Mouse (Mus musculus) limb, embryonic 14.5 days (tissue): ENCODE measurements at regions not wholly inside any gene's neighbourhood (a gene's known extent, or its start where the extent isn't known, plus 50 kb on each side); places are given as distances from the start of the nearest gene placed in this dataset.

Experiments
- ATAC-seq: fragments of 200-750 bp; cut with Nextera tagmentation; 2 replicates; pipeline ENCODE4 v1.8.0; 2017; ENCODE audit warnings: low read depth, moderate number of reproducible peaks, moderate TSS enrichment; ENCODE audit not compliant: low FRiP score
- DNase-seq: peaks from one replicate; pipeline ENCODE4 v3.0.0-alpha.2; 2015; ENCODE audit warnings: low spot score
- H3K27ac ChIP-seq: fragments of 300-500 bp; sonication (generic); replicated peaks from 2 replicates; pipeline ENCODE4 v1.5.1; 2014; ENCODE audit warnings: low read depth, mild to moderate bottlenecking, low read length, moderate library complexity, mixed read lengths
- H3K27me3 ChIP-seq: fragments of 300-500 bp; sonication (generic); 2 replicates; pipeline ENCODE4 v1.6.1; 2014; ENCODE audit warnings: low read length, mixed read lengths; ENCODE audit not compliant: control insufficient read depth, insufficient read depth
- H3K36me3 ChIP-seq: fragments of 300-500 bp; sonication (generic); 2 replicates; pipeline ENCODE4 v1.6.1; 2014; ENCODE audit warnings: mild to moderate bottlenecking, low read length, moderate library complexity, mixed read lengths; ENCODE audit not compliant: control insufficient read depth, insufficient read depth
- H3K4me1 ChIP-seq: fragments of 300-500 bp; sonication (generic); 2 replicates; pipeline ENCODE4 v1.6.1; 2014; ENCODE audit warnings: antibody characterized with exemption, low read length, mixed read lengths; ENCODE audit not compliant: control insufficient read depth, insufficient read depth
- H3K4me2 ChIP-seq: fragments of 300-500 bp; sonication (generic); replicated peaks from 2 replicates; pipeline ENCODE4 v1.6.1; 2014; ENCODE audit warnings: low read depth, mild to moderate bottlenecking, low read length, moderate library complexity; ENCODE audit not compliant: severe bottlenecking
- H3K4me3 ChIP-seq: fragments of 300-500 bp; sonication (generic); replicated peaks from 2 replicates; pipeline ENCODE4 v1.5.1; 2014; ENCODE audit warnings: low read length
- H3K9ac ChIP-seq: fragments of 300-500 bp; sonication (generic); 2 replicates; pipeline ENCODE4 v1.6.1; 2014; ENCODE audit warnings: mild to moderate bottlenecking, low read depth, low read length, moderate library complexity; ENCODE audit not compliant: severe bottlenecking
- H3K9me3 ChIP-seq: fragments of 300-500 bp; sonication (generic); 2 replicates; pipeline ENCODE4 v1.6.1; 2016; ENCODE audit warnings: low read length; ENCODE audit not compliant: control insufficient read depth
- POLR2A ChIP-seq: fragments of 200-500 bp; IDR thresholded peaks from 2 replicates; pipeline ENCODE4 v1.8.0; 2012; ENCODE audit warnings: inconsistent platforms, mild to moderate bottlenecking, moderate library complexity, borderline replicate concordance; ENCODE audit not compliant: insufficient read depth, insufficient read length; ENCODE audit errors: extremely low read depth
- WGBS: fragments of 180-500 bp; shearing (Covaris S2); extraction: QIAGEN DNeasy Blood & Tissue Kit; methylation state at CpG from one replicate; pipeline ENCODE4 v1.1.7; 2014; 5-methylcytosine and 5-hydroxymethylcytosine counted together

DNA sequence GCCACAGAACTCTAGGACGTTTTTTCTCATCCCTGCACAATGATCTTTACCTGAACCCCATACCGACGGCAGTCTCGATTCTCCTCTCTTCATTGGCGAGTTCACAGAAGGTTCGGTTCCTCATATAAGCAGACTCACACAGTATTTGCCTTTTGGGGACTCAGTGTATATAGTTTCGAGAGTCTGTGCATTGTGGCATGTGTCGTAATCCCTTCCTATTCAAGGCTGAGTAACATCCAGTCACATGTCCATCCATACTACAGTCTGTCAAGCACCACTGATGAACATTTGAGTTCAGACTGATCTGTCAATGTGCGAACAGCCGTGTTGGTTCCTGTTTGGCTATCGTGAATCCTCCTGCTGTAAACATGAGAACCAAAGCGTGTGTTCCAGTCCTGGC, 156.6 kb downstream of the Tgfb2 start:
- DNase-seq (no peak), ATAC-seq (no peak)
- H3K4me1 ChIP-seq: peaks cover 9% of the 10 kb centered on the region
- no peak overlapping the region for H3K4me3 ChIP-seq
- TF ChIP-seq POLR2A: no peak
- H3K9me3 ChIP-seq: no peaks in the 10 kb centered on the region
- WGBS: 92% methylated on average over 12 of the region's 12 CpGs
- H3K27ac ChIP-seq: no peak overlapping the region
- H3K9ac ChIP-seq: no peak overlapping the region
- H3K36me3 ChIP-seq: no peaks in the 10 kb centered on the region
- H3K27me3 ChIP-seq: no peaks in the 10 kb centered on the region
- H3K4me2 ChIP-seq: no peak overlapping the region

DNA sequence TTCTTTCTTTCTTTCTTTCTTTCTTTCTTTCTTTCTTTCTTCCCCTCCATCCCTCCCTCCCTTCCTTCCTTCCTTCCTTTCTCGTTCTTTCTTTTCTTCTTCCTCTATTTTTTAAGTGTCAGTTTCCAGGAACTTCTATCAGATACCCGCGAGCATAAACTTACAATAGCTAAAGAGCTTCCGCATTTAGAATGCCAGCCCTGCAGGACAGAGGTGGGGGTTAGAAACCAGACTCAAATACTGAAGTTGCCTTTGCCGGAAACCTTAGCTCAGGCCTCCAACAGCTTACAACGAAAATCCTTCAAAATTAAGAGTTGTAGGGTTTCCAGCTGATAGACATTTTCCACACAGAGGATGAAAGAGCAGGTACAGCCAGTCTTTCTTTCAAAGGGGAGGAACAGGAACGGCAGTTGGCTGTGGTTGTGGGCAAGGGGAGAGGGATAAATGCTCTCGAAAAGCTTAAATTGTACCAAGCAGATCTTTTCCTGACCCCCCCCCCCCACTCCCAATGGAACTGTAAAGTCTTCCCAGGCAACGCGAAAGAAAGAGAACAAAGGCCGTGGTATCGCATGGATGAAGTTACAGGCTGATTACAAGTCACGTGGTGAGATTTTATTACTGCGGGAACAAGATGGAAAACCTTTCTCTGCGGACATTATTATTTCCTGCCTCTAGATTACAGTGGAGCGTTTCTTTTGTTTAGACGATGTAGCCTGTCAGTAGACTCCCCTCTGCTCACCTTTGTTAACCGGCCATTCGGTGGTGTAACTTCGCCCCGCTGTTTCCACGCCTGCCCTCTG, 159.2 kb downstream of the Tgfb2 start:
- H3K27me3 ChIP-seq: no peaks in the 10 kb centered on the region
- 35% methylated on average over 22 of the region's 22 CpGs for WGBS
- ATAC-seq: peak; percentile 75; the same call in 1 of the 2 replicates
- H3K4me2 ChIP-seq: peak overlapping the region; percentile 40
- no peaks in the 10 kb centered on the region for H3K9me3 ChIP-seq
- H3K9ac ChIP-seq: no peak overlapping the region
- no peak for TF ChIP-seq POLR2A
- DNase-seq: peak; percentile 61
- H3K4me1 ChIP-seq: peaks cover 9% of the 10 kb centered on the region
- H3K36me3 ChIP-seq: no peaks in the 10 kb centered on the region
- H3K27ac ChIP-seq: peak overlapping the region; percentile 75
- no peak overlapping the region for H3K4me3 ChIP-seq

DNA sequence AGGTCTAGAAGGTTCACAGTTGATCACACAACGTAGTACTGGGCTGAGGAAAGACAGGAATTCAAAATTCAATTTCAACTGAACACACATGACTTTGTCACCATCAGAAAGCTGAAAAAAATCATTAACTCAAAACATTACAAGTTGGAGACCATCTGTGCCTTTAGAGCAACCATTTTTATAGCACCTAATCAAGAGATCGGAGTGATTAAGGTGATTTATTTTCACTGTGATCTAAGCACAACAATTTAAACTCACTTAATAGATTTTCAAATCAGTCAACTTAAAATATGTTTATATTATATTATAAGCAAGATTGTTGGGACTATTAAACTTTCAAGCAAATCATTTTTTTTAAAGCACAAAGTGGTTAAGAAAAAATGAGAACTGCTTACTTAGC, 165.7 kb downstream of the Tgfb2 start:
- Histone ChIP-seq H3K4me1 (no peaks in the 10 kb centered on the region), H3K36me3 (no peaks in the 10 kb centered on the region), H3K27ac (no peak overlapping the region), H3K9ac (no peak overlapping the region), H3K4me3 (no peak overlapping the region), H3K4me2 (no peak overlapping the region), H3K9me3 (no peaks in the 10 kb centered on the region), H3K27me3 (no peaks in the 10 kb centered on the region)
- 85% methylated on average over 2 of the region's 2 CpGs for WGBS
- no peak for TF ChIP-seq POLR2A
- no peak for DNase-seq
- ATAC-seq: no peak

DNA sequence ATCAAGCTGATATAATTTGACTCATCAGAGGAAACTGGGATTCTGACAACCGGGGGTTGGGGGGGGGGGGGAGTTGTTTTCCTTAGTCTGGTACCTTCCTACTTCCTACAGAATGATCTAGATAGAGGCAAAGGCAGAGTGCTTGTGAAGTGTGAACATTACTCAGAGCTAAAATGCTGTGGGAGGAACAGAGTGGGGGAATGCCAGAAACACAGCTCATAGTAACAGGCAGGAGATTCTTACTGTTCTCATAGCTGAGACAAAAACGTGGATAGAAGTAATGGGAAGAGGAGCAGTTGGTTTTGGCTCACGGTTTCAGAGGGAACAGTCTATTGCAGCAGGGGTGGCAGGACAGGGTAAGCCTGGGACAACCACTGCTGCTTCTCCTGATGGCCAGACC, 167.6 kb downstream of the Tgfb2 start:
- DNase-seq (no peak), ATAC-seq (no peak)
- Histone ChIP-seq H3K4me3 (no peak overlapping the region), H3K27me3 (no peaks in the 10 kb centered on the region), H3K4me1 (no peaks in the 10 kb centered on the region), H3K36me3 (no peaks in the 10 kb centered on the region), H3K4me2 (no peak overlapping the region), H3K9ac (no peak overlapping the region), H3K27ac (no peak overlapping the region), H3K9me3 (no peaks in the 10 kb centered on the region)
- WGBS: 81% methylated on average over 3 of the region's 3 CpGs
- no peak for TF ChIP-seq POLR2A

DNA sequence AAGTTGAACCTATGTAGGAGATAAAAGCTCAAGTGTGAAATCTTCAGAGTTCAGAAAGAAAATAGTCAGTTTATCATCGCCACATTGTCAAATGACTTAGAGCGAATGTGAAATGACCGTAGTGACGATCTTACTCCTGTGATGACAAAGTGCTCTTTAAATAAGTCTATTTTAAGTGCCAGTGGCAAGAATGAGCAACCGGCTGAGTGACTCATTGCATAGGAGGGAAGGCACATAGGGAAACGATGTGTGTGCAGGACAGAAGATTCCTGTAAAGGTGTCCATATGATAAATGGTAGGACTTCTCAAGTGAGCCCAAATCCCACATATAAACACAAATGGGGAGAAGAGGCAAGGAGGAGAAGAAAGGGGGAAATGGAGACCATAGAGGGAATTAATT, 189.8 kb downstream of the Tgfb2 start:
- 84% methylated on average over 6 of the region's 6 CpGs for WGBS
- ATAC-seq: no peak
- Histone ChIP-seq H3K9ac (no peak overlapping the region), H3K4me2 (no peak overlapping the region), H3K27me3 (no peaks in the 10 kb centered on the region), H3K36me3 (no peaks in the 10 kb centered on the region), H3K9me3 (no peaks in the 10 kb centered on the region), H3K27ac (no peak overlapping the region), H3K4me3 (no peak overlapping the region), H3K4me1 (no peaks in the 10 kb centered on the region)
- no peak for TF ChIP-seq POLR2A
- no peak for DNase-seq
